Mouse (Mus musculus) ovary, postnatal 14 days (tissue): ENCODE data around the gene Cyp51.
"Not testable (repeated sequence)": the region's sequence is repeated elsewhere in the genome, so short reads cannot be mapped to it uniquely, and the experiment has no call there.

ENCODE experiments used
- DNase-seq: peaks from one replicate; pipeline ENCODE4 v3.0.0; 2022; ENCODE audit warnings: low spot score

The Cyp51 gene

GRCm38 (mm10) chr5:4104341-4105040 is at the start of gene Cyp51:
Cyp51 (minus strand) TSS chr5:4104746.
- peak; percentile 82 for DNase-seq

- no peak for DNase-seq
Observed at GRCm38 (mm10) chr5:4112570-4113098, 8.1 kb upstream of the Cyp51 start.

- DNase-seq = not testable (repeated sequence)
Observed at GRCm38 (mm10) chr5:4107056-4107455, 2.5 kb upstream of the Cyp51 start.

- no peak for DNase-seq
Observed at GRCm38 (mm10) chr5:4105651-4106186, 1.2 kb upstream of the Cyp51 start.

- peak; percentile 1 for DNase-seq
Observed at GRCm38 (mm10) chr5:4103626-4104340, 763 bp downstream of the Cyp51 start.

- DNase-seq = no peak
Observed at GRCm38 (mm10) chr5:4101770-4102169, 2.8 kb downstream of the Cyp51 start.

DNA sequence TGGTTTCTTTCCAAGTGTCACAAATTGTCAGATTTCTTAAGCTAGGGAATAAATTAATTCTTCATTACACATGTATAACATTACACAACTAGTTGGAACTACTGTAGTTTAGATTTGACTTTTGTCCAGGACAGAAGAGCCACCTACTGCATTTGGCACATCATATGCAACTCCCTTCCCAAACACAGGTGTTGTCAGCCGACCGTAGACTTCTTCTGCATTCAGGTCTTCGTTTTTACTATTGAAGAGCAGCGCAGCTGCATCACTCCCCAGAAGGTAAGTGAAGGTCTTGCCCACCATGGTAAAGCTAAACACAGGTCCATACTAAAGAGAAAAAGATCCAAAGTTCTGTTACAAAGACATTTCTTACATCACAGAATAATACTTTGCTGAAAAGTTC is 3.5 kb downstream of the Cyp51 start:
- no peak for DNase-seq

DNA sequence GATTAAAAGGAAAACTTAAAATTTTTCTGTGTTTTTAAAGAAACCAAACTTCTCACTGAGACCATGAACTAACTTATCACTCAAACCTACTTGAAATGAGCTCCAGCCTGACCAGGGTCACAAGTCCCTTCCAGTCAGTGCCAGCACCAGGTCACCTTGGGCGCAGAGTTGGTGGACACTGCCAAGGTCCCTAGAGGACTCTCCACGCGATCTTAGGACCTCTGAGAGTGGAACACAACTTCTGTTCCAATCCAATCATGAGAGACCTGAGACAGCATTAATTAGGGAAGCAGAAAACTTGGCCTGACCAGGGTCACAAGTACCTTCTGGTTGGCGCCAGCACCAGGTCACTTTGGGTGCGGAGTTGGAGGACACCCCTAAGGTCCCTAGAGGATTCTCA is 10.1 kb downstream of the Cyp51 start:
- DNase-seq = no peak

- no peak for DNase-seq
Observed at GRCm38 (mm10) chr5:4088190-4088589, 16.4 kb downstream of the Cyp51 start.

- DNase-seq = no peak
Observed at GRCm38 (mm10) chr5:4086309-4086708, 18.2 kb downstream of the Cyp51 start.

DNA sequence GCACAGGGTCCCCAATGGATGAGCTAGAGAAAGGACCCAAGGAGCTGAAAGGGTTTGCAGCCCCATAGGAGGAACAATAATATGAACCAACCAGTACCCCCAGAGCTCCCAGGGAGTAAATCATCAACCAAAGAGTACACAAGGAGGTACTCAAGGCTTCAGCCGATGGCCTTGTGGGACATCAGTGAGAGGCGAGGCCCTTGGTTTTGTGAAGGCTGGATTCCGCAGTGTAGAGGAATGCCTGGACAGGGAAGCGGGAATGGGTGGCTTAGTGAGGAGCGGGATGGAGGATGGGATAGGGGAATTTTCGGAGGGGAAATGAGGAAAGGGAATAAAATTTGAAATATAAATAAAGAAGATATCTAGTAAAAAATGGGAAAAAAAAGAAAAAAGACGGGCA is 19.6 kb downstream of the Cyp51 start:
- DNase-seq = no peak

DNA sequence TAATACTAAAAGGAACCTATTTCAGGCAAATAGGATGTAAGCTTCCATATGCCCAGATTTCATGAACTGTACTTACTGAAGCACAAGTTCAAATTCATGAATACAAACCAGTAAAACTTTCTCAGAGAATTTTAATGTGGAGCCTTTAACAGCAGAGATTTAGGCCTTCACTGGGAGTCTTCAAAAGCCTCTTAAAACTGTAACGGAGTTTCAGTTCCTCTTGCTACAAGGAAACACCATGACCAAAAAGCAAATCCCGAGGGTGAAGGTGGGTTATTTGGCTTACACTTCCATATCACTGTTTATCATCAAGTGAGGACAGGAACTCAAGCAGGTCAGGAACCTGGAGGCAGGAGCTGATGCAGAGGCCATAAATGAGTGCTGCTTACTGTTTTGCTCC is 23.0 kb downstream of the Cyp51 start:
- no peak for DNase-seq

GRCm38 (mm10) chr5:4080861-4081260 is 23.7 kb downstream of the Cyp51 start:
- DNase-seq = no peak

DNA sequence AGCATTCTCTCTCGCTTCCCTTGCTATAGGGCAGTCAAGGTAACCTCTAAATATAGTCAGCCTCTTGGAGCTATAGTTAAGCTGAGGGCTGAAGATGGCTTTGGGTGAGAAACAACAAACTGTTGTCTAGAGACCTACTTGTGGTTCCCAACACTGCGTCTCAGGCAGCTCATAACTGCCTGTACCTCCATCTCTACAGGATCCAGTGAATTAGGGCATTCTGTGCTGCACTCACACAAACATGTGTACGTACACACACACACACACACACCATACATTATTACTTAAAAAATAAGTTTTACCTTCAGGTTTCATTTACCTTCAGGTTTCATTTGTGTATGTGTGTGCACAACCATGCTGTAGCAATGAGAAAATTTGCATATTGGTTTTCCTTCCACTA is 25.5 kb downstream of the Cyp51 start:
- no peak for DNase-seq

DNA sequence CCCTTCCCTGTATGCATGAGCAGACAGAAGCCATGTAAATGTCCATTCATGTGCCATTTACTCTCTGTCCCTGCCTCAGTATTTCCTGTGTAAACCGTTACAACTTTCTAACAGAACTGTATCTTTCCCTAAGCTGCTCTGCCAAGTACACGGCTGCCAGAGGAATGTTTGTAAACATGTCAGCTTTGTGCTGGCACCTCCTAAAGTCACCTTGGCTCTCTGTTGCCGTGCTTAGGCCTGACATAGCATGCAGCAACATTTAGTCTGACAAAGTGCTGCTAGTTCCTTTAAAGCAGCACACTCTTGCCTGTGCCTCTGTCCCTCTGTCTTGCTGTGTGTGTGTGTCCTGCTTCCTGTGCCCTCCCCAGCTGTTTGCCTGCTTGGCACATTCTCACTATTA is 37.3 kb downstream of the Cyp51 start:
- no peak for DNase-seq

GRCm38 (mm10) chr5:4066476-4067115 is 38.0 kb downstream of the Cyp51 start:
- no peak for DNase-seq

DNA sequence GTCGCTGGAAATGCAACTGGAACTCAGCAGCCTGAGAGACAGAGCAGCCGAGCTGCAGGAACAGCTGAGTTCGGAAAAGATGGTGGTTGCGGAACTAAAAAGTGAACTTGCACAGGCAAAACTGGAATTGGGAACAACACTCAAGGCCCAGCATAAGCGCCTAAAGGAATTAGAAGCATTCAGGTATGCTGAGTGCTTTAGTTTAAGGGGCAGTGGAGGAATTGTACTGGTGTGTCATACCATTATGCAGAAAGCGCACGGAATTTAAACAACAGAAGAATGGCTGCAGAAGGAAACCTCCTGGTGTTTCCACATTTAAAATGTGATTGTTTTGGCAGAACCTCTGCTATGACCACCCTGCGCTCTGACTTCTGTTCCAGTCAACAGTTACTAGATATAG is 44.2 kb downstream of the Cyp51 start:
- DNase-seq = no peak

- no peak for DNase-seq
Observed at GRCm38 (mm10) chr5:4040922-4041321, 63.6 kb downstream of the Cyp51 start.

- no peak for DNase-seq
Observed at GRCm38 (mm10) chr5:4040372-4040771, 64.2 kb downstream of the Cyp51 start.

DNA sequence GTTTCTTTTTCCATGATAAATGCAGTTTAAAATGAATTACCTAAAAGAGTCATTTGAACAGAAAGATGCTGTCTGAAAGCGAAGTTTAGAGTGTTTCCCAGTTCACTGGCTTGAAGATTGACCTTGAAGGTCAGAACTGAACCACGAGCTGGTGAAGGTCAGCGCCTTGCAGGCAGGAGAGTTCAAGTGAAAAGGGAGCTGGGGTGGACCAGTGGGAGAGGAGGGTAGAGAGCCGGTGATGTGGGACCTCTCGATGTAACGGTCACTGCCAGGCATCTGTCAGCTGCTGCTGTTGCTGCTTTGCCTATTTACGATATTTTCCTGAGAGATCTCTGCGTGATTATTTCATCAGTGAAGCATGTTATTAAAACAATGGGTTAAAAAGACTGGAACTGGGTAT is 65.2 kb downstream of the Cyp51 start:
- DNase-seq = no peak

- DNase-seq = no peak
Observed at GRCm38 (mm10) chr5:4036686-4037085, 67.9 kb downstream of the Cyp51 start.

GRCm38 (mm10) chr5:4031846-4032245 is 72.7 kb downstream of the Cyp51 start:
- DNase-seq = no peak
